Mouse (Mus musculus): ENCODE data around the gene Ube2e2.

- TF ChIP-seq CTCF (IDR thresholded peaks at IDR 0.05 in 2 of 3, conservative IDR thresholded peaks at IDR 0.05 in 1 of 3; ENCODE audit: control insufficient read depth in 1 of 3, insufficient read depth in 1 of 3, low read depth in 2 of 3, low read length in 3 of 3, poor library complexity in 1 of 3, severe bottlenecking in 1 of 3) (no peak), POLR2A (IDR thresholded peaks at IDR 0.05; ENCODE audit: control insufficient read depth in 1 of 2, insufficient read depth in 1 of 2, low read depth in 1 of 2, low read length in 2 of 2, poor library complexity in 1 of 2) (no peak), TBP (IDR thresholded peaks at IDR 0.05; ENCODE audit: low read depth, low read length) (no peak), USF1 (IDR thresholded peaks at IDR 0.05; ENCODE audit: low read depth, low read length) (no peak), NELFE (IDR thresholded peaks at IDR 0.05; ENCODE audit: low read depth, low read length) (no peak), TCF12 (IDR thresholded peaks at IDR 0.05; ENCODE audit: low read depth, low read length) (no peak), EP300 (IDR thresholded peaks at IDR 0.05; ENCODE audit: low read depth in 1 of 2, low read length in 2 of 2) (no peak), HCFC1 (IDR thresholded peaks at IDR 0.05; ENCODE audit: low read depth, low read length) (no peak), MAZ (IDR thresholded peaks at IDR 0.05; ENCODE audit: low read depth, low read length) (no peak), ZMIZ1 (IDR thresholded peaks at IDR 0.05; ENCODE audit: low read depth, low read length) (no peak), MAX (IDR thresholded peaks at IDR 0.05; ENCODE audit: low read length) (no peak), MAFK (IDR thresholded peaks at IDR 0.05; ENCODE audit: borderline replicate concordance, low read depth, low read length) (no peak), UBTF (IDR thresholded peaks at IDR 0.05; ENCODE audit: borderline replicate concordance, insufficient read depth, low read depth, low read length) (no peak), ZNF384 (IDR thresholded peaks at IDR 0.05; ENCODE audit: low read depth, low read length) (no peak)
Observed at GRCm38 (mm10) chr14:18547541-18547940, 346.5 kb downstream of the Ube2e2 start.

Data from MEL (cell line).